Mouse (Mus musculus) left cerebral cortex, adult 8-10 months (tissue): ENCODE data around the gene Loxl4. TPM values are rescaled to one million over a fixed set of nuclear protein-coding genes. Genes with fewer than 3 reads are reported as not detected.

ENCODE experiments used
- DNase-seq, 2 experiments: peaks; one replicate each; pipeline ENCODE4 v3.0.0; 2022; ENCODE audit warnings: low spot score in 2 of 2
- total RNA-seq, 4 experiments: library from RNA; stranded (reverse); gene quantifications; 2 replicates each; pipeline ENCODE4 v1.2.4; 2022

The Loxl4 gene
- total RNA-seq, 4 experiments from 2014 or later: 0.14 to 0.98 (median 0.18) TPM

- DNase-seq: no peak
These were observed 46.2 kb downstream of the Loxl4 start for GRCm38 (mm10) chr19:42566283-42567019.

- DNase-seq: no peak
These were observed 48.8 kb downstream of the Loxl4 start for GRCm38 (mm10) chr19:42563726-42564270.

GRCm38 (mm10) chr19:42562981-42563380, 49.6 kb downstream of the Loxl4 start:
- no peak for DNase-seq

GRCm38 (mm10) chr19:42561991-42562390, 50.6 kb downstream of the Loxl4 start:
- no peak for DNase-seq

GRCm38 (mm10) chr19:42558701-42559100, 53.9 kb downstream of the Loxl4 start:
- DNase-seq: no peak

Other genes with a start within 250 kb of the Loxl4 start
- gene Crtac1, start 181.0 kb downstream of the Loxl4 start, total RNA-seq: 10 to 100 TPM; 52.0 to 64.1 (median 55.9) TPM
- 10 to 100 TPM; 23.9 to 35.7 (median 32.9) TPM for gene R3hcc1l, start 94.1 kb downstream of the Loxl4 start, total RNA-seq
- gene Pyroxd2, start 140.0 kb upstream of the Loxl4 start, total RNA-seq: 1 to 10 TPM; 2.9 to 4.0 (median 3.7) TPM
- gene Hps1, start 167.2 kb upstream of the Loxl4 start, total RNA-seq: 10 to 100 TPM in 3 of 4 experiments, 1 to 10 TPM in 1; 7.9 to 16.7 (median 11.3) TPM